Mouse (Mus musculus) hindbrain, embryonic 11.5 days (tissue): ENCODE results near the gene B430306N03Rik. TPM values are rescaled to one million over a fixed set of nuclear protein-coding genes. Genes with fewer than 3 reads are reported as not detected.

ENCODE experiments used
- ATAC-seq: fragments of 200-750 bp; cut with Nextera tagmentation; 2 replicates; pipeline ENCODE4 v1.8.0; 2017; ENCODE audit warnings: mild to moderate bottlenecking, moderate TSS enrichment, moderate library complexity; ENCODE audit not compliant: low FRiP score
- DNase-seq: peaks from one replicate; pipeline ENCODE4 v3.0.0-alpha.2; 2015; ENCODE audit warnings: low spot score
- H3K27ac ChIP-seq: fragments of 300-500 bp; sonication (generic); 2 replicates; pipeline ENCODE4 v1.5.1; 2014; ENCODE audit warnings: mild to moderate bottlenecking, low read depth, low read length
- H3K27me3 ChIP-seq: fragments of 300-500 bp; sonication (generic); 2 replicates; pipeline ENCODE4 v1.6.1; 2014; ENCODE audit warnings: mild to moderate bottlenecking, low read length, moderate library complexity, mixed read lengths; ENCODE audit not compliant: control insufficient read depth, insufficient read depth
- H3K36me3 ChIP-seq: fragments of 300-500 bp; sonication (generic); 2 replicates; pipeline ENCODE4 v1.6.1; 2014; ENCODE audit warnings: mild to moderate bottlenecking, low read length, moderate library complexity, mixed read lengths; ENCODE audit not compliant: control insufficient read depth, insufficient read depth
- H3K4me1 ChIP-seq: fragments of 300-500 bp; sonication (generic); replicated peaks from 2 replicates; pipeline ENCODE4 v1.6.1; 2014; ENCODE audit warnings: low read length, mixed read lengths; ENCODE audit not compliant: control insufficient read depth, insufficient read depth
- H3K4me2 ChIP-seq: fragments of 300-500 bp; sonication (generic); replicated peaks from 2 replicates; pipeline ENCODE4 v1.6.1; 2014; ENCODE audit warnings: mild to moderate bottlenecking, low read depth, low read length
- H3K4me3 ChIP-seq: fragments of 300-500 bp; sonication (generic); 2 replicates; pipeline ENCODE4 v1.5.1; 2014; ENCODE audit warnings: low read depth, low read length
- H3K9ac ChIP-seq: fragments of 300-500 bp; sonication (generic); 2 replicates; pipeline ENCODE4 v1.6.1; 2014; ENCODE audit warnings: low read depth, low read length
- H3K9me3 ChIP-seq: fragments of 300-500 bp; sonication (generic); 2 replicates; pipeline ENCODE4 v1.6.1; 2016; ENCODE audit warnings: low read length; ENCODE audit not compliant: control insufficient read depth
- WGBS: fragments of 180-500 bp; shearing (Covaris S2); extraction: QIAGEN DNeasy Blood & Tissue Kit; methylation state at CpG from one replicate; pipeline ENCODE4 v1.1.7; 2014; 5-methylcytosine and 5-hydroxymethylcytosine counted together
- polyA plus RNA-seq: library from polyadenylated mRNA; unstranded; fragments of >200 nt; fragmentation: Nextera tagmentation; extraction: Ambion mirVana; gene quantifications from 2 replicates; pipeline ENCODE4 v1.2.1, GENCODE M21; 2014

B430306N03Rik gene
- polyA plus RNA-seq, 1 experiment from 2014 or later, result not detected

DNA sequence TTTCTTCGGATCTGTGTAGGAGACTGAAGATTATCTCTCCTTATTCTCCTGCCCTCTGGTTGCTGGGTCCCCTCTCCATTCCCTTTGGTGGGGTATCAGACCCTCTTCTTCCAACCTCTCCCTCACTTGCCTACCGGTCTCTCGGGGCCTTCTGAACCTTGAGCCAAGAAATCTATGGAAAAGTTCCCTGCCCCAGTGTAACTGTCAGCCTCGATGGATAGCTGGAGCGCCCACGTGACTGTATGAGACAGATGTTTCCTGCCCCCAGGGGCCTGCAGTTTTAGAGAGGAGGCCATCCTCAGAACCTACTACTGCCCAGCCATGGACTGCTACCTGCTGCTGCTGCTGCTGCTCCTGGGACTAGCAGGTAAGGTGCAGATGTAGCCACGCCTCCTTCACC is 43.7 kb downstream of the B430306N03Rik start, which contains the start of gene Treml1:
TSS of gene Treml1 (plus strand) at position 301 of the 400 bp plus-strand sequence.
- ATAC-seq (no peak), DNase-seq (no peak)
- H3K4me2 ChIP-seq, result no peak within 1 kb of the TSS
- 85% methylated on average over 7 of the region's 7 CpGs for WGBS
- no peaks in the 10 kb centered on the region for H3K9me3 ChIP-seq
- H3K4me1 ChIP-seq, result no peaks in the 10 kb centered on the region
- H3K36me3 ChIP-seq, result no peaks in the 10 kb centered on the region
- no peak within 1 kb of the TSS for H3K27ac ChIP-seq
- H3K4me3 ChIP-seq, result no peak within 1 kb of the TSS
- H3K9ac ChIP-seq, result no peak within 1 kb of the TSS
- H3K27me3 ChIP-seq, result no peaks in the 10 kb centered on the region

DNA sequence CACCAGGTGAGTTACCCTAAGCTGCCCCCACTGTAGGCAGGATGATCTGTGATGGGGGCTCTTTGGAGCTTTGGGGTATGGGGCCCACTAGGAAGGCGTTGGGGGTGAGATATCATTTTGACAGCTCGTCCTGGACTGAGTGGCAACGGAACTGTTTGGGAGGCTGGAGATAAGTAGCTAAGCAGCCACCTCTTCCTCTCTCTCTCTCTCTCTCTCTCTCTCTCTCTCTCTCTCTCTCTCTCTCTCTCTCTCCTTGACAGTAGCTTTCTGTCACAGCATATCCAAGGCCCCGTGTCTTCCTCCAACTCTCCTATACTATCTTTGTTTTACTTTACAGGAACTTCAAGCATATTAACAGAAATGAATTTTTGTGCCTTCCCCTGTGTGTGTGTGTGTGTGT is 44.5 kb downstream of the B430306N03Rik start:
- Histone ChIP-seq H3K27ac (no peak overlapping the region), H3K9me3 (no peaks in the 10 kb centered on the region), H3K9ac (no peak overlapping the region), H3K36me3 (no peaks in the 10 kb centered on the region), H3K4me1 (no peaks in the 10 kb centered on the region), H3K27me3 (no peaks in the 10 kb centered on the region), H3K4me2 (no peak overlapping the region), H3K4me3 (no peak overlapping the region)
- ATAC-seq (no peak), DNase-seq (no peak)
- WGBS, result 78% methylated on average over 4 of the region's 4 CpGs

DNA sequence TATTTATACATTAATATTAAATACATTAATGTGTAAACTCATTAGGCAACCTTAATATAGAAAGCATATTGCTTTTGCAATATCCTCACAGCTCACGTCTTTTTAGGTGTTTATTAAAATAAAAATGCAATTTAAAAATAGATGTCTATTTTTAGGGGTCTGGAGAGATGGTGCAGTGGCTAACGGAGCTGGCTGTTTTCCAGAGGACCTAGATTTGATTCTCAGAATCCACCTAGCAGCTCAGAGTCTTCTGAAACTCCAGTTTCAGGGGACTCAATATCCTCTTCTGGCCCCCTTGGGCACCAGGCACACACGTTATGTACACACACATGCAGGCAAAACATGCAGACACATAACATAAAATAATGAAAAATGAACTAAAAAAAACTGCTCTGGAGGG is 46.4 kb downstream of the B430306N03Rik start:
- 91% methylated on average over 3 of the region's 3 CpGs for WGBS
- no peak for ATAC-seq

GRCm38 (mm10) chr17:48362966-48363365 is 47.0 kb downstream of the B430306N03Rik start:
- no peak overlapping the region for H3K4me3 ChIP-seq
- H3K4me2 ChIP-seq, result no peak overlapping the region
- no peak overlapping the region for H3K9ac ChIP-seq
- H3K27me3 ChIP-seq, result no peaks in the 10 kb centered on the region
- no peak for DNase-seq
- no peaks in the 10 kb centered on the region for H3K4me1 ChIP-seq
- H3K27ac ChIP-seq, result no peak overlapping the region
- 95% methylated on average over 8 of the region's 8 CpGs for WGBS
- no peaks in the 10 kb centered on the region for H3K36me3 ChIP-seq
- no peaks in the 10 kb centered on the region for H3K9me3 ChIP-seq
- ATAC-seq, result no peak

More for the DNA sequence above, 46.4 kb downstream of the B430306N03Rik start:
- no peaks in the 10 kb centered on the region for H3K36me3 ChIP-seq
- H3K27me3 ChIP-seq, result no peaks in the 10 kb centered on the region
- DNase-seq, result no peak
- H3K4me2 ChIP-seq, result no peak overlapping the region
- no peaks in the 10 kb centered on the region for H3K4me1 ChIP-seq
- H3K9me3 ChIP-seq, result no peaks in the 10 kb centered on the region
- H3K9ac ChIP-seq, result no peak overlapping the region
- no peak overlapping the region for H3K4me3 ChIP-seq
- no peak overlapping the region for H3K27ac ChIP-seq

DNA sequence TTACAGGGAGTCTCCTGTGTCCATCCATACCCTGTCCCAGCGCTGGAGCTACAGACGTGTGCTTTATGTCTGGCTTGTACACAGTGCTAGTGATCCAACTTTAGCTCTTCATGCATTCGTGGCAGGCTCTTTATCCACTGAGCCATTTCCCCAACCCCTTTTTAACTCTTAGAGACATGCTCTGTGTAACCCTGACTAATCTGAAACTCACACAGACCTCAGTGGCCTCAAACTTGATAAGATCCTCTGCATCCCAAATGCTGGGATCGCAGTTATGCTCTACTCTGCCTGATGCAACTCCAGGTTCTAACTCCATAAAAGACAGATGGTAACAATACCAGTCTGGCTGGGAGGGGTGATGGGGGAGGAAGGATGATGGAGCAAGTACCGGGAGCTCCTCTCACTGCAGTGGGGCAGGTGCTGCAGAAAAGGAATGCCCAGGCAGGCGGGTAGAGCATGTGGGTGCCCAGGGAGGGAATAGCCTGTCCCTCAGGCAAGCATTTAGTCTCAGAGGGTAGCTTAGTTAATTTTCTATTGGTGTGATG is 47.6 kb downstream of the B430306N03Rik start:
- Histone ChIP-seq H3K27me3 (no peaks in the 10 kb centered on the region), H3K4me3 (no peak overlapping the region), H3K9ac (no peak overlapping the region), H3K27ac (no peak overlapping the region), H3K4me2 (no peak overlapping the region), H3K36me3 (no peaks in the 10 kb centered on the region), H3K9me3 (no peaks in the 10 kb centered on the region), H3K4me1 (no peaks in the 10 kb centered on the region)
- 79% methylated on average over 6 of the region's 6 CpGs for WGBS
- DNase-seq (no peak), ATAC-seq (no peak)

- ATAC-seq, result no peak
- H3K9ac ChIP-seq, result no peak overlapping the region
- DNase-seq, result no peak
- no peaks in the 10 kb centered on the region for H3K27me3 ChIP-seq
- no peaks in the 10 kb centered on the region for H3K36me3 ChIP-seq
- no peak overlapping the region for H3K27ac ChIP-seq
- 74% methylated on average over 9 of the region's 9 CpGs for WGBS
- H3K4me2 ChIP-seq, result no peak overlapping the region
- no peaks in the 10 kb centered on the region for H3K9me3 ChIP-seq
- no peaks in the 10 kb centered on the region for H3K4me1 ChIP-seq
- H3K4me3 ChIP-seq, result no peak overlapping the region
Observed at GRCm38 (mm10) chr17:48365511-48366155, 49.7 kb downstream of the B430306N03Rik start.

- H3K4me3 ChIP-seq, result no peak overlapping the region
- 92% methylated on average over 5 of the region's 5 CpGs for WGBS
- H3K4me2 ChIP-seq, result no peak overlapping the region
- no peaks in the 10 kb centered on the region for H3K36me3 ChIP-seq
- H3K27me3 ChIP-seq, result no peaks in the 10 kb centered on the region
- H3K27ac ChIP-seq, result no peak overlapping the region
- ATAC-seq, result no peak
- no peak for DNase-seq
- no peak overlapping the region for H3K9ac ChIP-seq
- no peaks in the 10 kb centered on the region for H3K9me3 ChIP-seq
- H3K4me1 ChIP-seq, result no peaks in the 10 kb centered on the region
Observed at GRCm38 (mm10) chr17:48366806-48367205, 50.9 kb downstream of the B430306N03Rik start.

- Histone ChIP-seq H3K4me3 (no peak overlapping the region), H3K4me1 (no peaks in the 10 kb centered on the region), H3K9me3 (no peaks in the 10 kb centered on the region), H3K36me3 (no peaks in the 10 kb centered on the region), H3K27me3 (no peaks in the 10 kb centered on the region), H3K27ac (no peak overlapping the region), H3K9ac (no peak overlapping the region), H3K4me2 (no peak overlapping the region)
- DNase-seq, result no peak
- no peak for ATAC-seq
Observed at GRCm38 (mm10) chr17:48371621-48372020, 55.7 kb downstream of the B430306N03Rik start.

DNA sequence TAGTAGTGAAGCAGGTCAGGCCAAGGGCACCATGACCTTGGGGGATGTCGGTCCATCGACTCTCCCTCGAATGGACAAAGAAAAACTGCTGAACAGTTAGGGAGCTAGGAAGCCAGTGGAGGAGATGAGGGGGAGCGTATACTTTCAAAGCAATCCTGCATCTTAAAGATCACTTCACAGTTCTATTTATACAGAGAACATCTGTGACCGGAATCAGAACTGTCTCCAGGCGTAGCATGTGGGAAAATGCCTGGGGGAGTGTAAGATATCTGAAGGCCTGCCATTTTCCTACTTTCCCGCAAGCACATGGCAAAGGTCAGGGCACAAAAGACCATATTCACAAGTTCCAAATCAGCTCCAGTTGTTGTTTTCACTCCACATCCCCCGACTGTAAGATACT is 57.0 kb downstream of the B430306N03Rik start:
- Histone ChIP-seq H3K4me3 (no peak overlapping the region), H3K9ac (no peak overlapping the region), H3K4me2 (no peak overlapping the region), H3K27ac (no peak overlapping the region), H3K36me3 (no peaks in the 10 kb centered on the region), H3K9me3 (no peaks in the 10 kb centered on the region), H3K4me1 (no peaks in the 10 kb centered on the region), H3K27me3 (no peaks in the 10 kb centered on the region)
- no peak for ATAC-seq
- WGBS, result 72% methylated on average over 8 of the region's 8 CpGs
- no peak for DNase-seq
